ENCODE assay signal across 15 mouse cellular contexts in genomic region chr6:51715158-51715840, GRCm38 (mm10).
DNase-seq lines count a peak whose midpoint lies in the region; ATAC-seq lines count a peak whose summit lies in the region.
"Had no signal": no experiment of that assay in that cellular context is flagged by ENCODE, and none has a peak within 500 bp of the region (broad histone marks: within the 10 kb centered on the region; RNA-seq: fewer than 3 reads in every experiment).

No protein-coding gene starts in this region.

- no peaks in the 10 kb centered on the region for H3K27me3 ChIP-seq in embryonic facial prominence, embryonic 15.5 days
- H3K27me3 ChIP-seq: intestine, embryonic 15.5 days had no signal

- H3K9me3 ChIP-seq in embryonic facial prominence, embryonic 15.5 days (replicated peaks) = no peaks in the 10 kb centered on the region
- H3K9me3 ChIP-seq: intestine, embryonic 15.5 days had no signal

- ATAC-seq in frontal cortex, adult (ENCODE audit: low TSS enrichment) = peak; percentile 85
- ATAC-seq in embryonic facial prominence, embryonic 15.5 days (ENCODE audit: insufficient number of reproducible peaks, low FRiP score, low TSS enrichment, low read depth) = peak; percentile 51; the same call in 1 of the 2 replicates
- ATAC-seq: intestine, embryonic 15.5 days had no signal

- no peak overlapping the region for H3K4me3 ChIP-seq in embryonic facial prominence, embryonic 15.5 days (replicated peaks)
- H3K4me3 ChIP-seq: intestine, embryonic 15.5 days had no signal

- H3K27ac ChIP-seq in embryonic facial prominence, embryonic 15.5 days (replicated peaks) = no peak overlapping the region
- H3K27ac ChIP-seq: intestine, embryonic 15.5 days had no signal

- H3K9ac ChIP-seq in embryonic facial prominence, embryonic 15.5 days = no peak overlapping the region
- H3K9ac ChIP-seq: intestine, embryonic 15.5 days had no signal

- no peak for DNase-seq in frontal cortex, postnatal 36 days (ENCODE audit: low spot score in 2 of 2)
- peak; percentile 10 for DNase-seq in thymus, postnatal 4 days
- DNase-seq in thymus, postnatal 14 days = no peak
- no peak for DNase-seq in gastrocnemius, postnatal 4 days (ENCODE audit: low spot score in 2 of 2)
- DNase-seq in spleen, postnatal 4 days (ENCODE audit: low spot score in 2 of 2) = no peak
- no peak for DNase-seq in retina, postnatal 1 day
- DNase-seq: cerebellum, adult 11 months; kidney, postnatal 14 days; layer of hippocampus, postnatal 36 days; left cerebral cortex, postnatal 4 days; right cerebral cortex, postnatal 4 days; thymus, adult 2 months had no signal

- H3K4me1 ChIP-seq in embryonic facial prominence, embryonic 15.5 days = peaks cover 6% of the 10 kb centered on the region; the same call in 1 of the 2 replicates
- H3K4me1 ChIP-seq: intestine, embryonic 15.5 days had no signal

- 27% methylated on average over 8 of the region's 8 CpGs for WGBS in embryonic facial prominence, embryonic 15.5 days

- no peak overlapping the region for H3K4me2 ChIP-seq in embryonic facial prominence, embryonic 15.5 days (replicated peaks)
- H3K4me2 ChIP-seq: intestine, embryonic 15.5 days had no signal

- H3K36me3 ChIP-seq in embryonic facial prominence, embryonic 15.5 days = no peaks in the 10 kb centered on the region
- H3K36me3 ChIP-seq: intestine, embryonic 15.5 days had no signal
